Mouse (Mus musculus) MEL (cell line): ENCODE results near the gene Tab1. TPM values are rescaled to one million over a fixed set of nuclear protein-coding genes. Genes with fewer than 3 reads are reported as not detected.

Experiments used
- DNase-seq: peaks from one replicate; pipeline ENCODE4 v3.0.0; 2011; ENCODE audit warnings: low read depth, low spot score
- H3K27ac ChIP-seq: 2 replicates; pipeline ENCODE4 v1.5.1; 2012; ENCODE audit warnings: low read depth, mild to moderate bottlenecking, control low read depth, low read length, moderate library complexity; ENCODE audit not compliant: control insufficient read depth
- H3K27me3 ChIP-seq, 2 experiments: fragments of 150-350 bp in 1 of 2; sonication (generic) in 1 of 2; 2 replicates each; pipeline ENCODE4 v1.6.1; 2012; ENCODE audit warnings: low read length in 2 of 2, mild to moderate bottlenecking in 2 of 2, improper control_type of control experiment in 1 of 2, moderate library complexity in 1 of 2; ENCODE audit not compliant: insufficient read depth in 2 of 2, control insufficient read depth in 1 of 2
- H3K36me3 ChIP-seq, 2 experiments: 2 replicates each; pipeline ENCODE4 v1.6.1; 2012 to 2014; ENCODE audit warnings: low read length in 2 of 2, improper control_type of control experiment in 1 of 2, inconsistent platforms in 1 of 2, mild to moderate bottlenecking in 1 of 2; ENCODE audit not compliant: insufficient read depth in 2 of 2, control insufficient read depth in 1 of 2
- H3K4me1 ChIP-seq, 2 experiments: fragments of 150-350 bp in 1 of 2; sonication (generic) in 1 of 2; 2 replicates each; pipeline ENCODE4 v1.6.1; 2012; ENCODE audit warnings: low read length in 2 of 2, improper control_type of control experiment in 1 of 2, mild to moderate bottlenecking in 1 of 2; ENCODE audit not compliant: insufficient read depth in 2 of 2, control insufficient read depth in 1 of 2
- H3K4me3 ChIP-seq, 2 experiments: fragments of 150-350 bp in 1 of 2; sonication (generic) in 1 of 2; 2 replicates each; pipeline ENCODE4 v1.5.1; 2012; ENCODE audit warnings: low read depth in 2 of 2, low read length in 2 of 2, mild to moderate bottlenecking in 2 of 2, moderate library complexity in 2 of 2, control low read depth in 1 of 2, improper control_type of control experiment in 1 of 2; ENCODE audit not compliant: control insufficient read depth in 1 of 2, insufficient read depth in 1 of 2
- H3K79me2 ChIP-seq: 2 replicates; pipeline ENCODE4 v1.6.1; 2012; ENCODE audit warnings: mild to moderate bottlenecking, low read length, moderate library complexity; ENCODE audit not compliant: control insufficient read depth, poor library complexity, insufficient read depth
- H3K9ac ChIP-seq: 2 replicates; pipeline ENCODE4 v1.6.1; 2012; ENCODE audit warnings: low read depth, mild to moderate bottlenecking, control low read depth, low read length, moderate library complexity; ENCODE audit not compliant: control insufficient read depth, poor library complexity, severe bottlenecking
- H3K9me3 ChIP-seq: fragments of 150-350 bp; sonication (generic); replicated peaks from 2 replicates; pipeline ENCODE4 v1.6.1; 2012; ENCODE audit warnings: mild to moderate bottlenecking, low read length, improper control_type of control experiment, moderate library complexity; ENCODE audit not compliant: insufficient read depth
- CHD1 ChIP-seq: IDR thresholded peaks from 2 replicates; pipeline ENCODE4 v1.6.1; 2012; ENCODE audit warnings: low read depth, mild to moderate bottlenecking, inconsistent platforms, low read length, improper control_type of control experiment
- E2F4 ChIP-seq: IDR thresholded peaks from 2 replicates; pipeline ENCODE4 v1.6.1; 2011; ENCODE audit warnings: low read depth, low read length, improper control_type of control experiment, borderline replicate concordance
- ELF1 ChIP-seq: IDR thresholded peaks from 2 replicates; pipeline ENCODE4 v1.6.1; 2014; ENCODE audit warnings: low read depth, mild to moderate bottlenecking, inconsistent platforms, low read length, improper control_type of control experiment, moderate library complexity
- EP300 ChIP-seq, 2 experiments: IDR thresholded peaks; 2 replicates each; pipeline ENCODE4 v1.6.1; 2011; ENCODE audit warnings: improper control_type of control experiment in 2 of 2, low read length in 2 of 2, low read depth in 1 of 2, mild to moderate bottlenecking in 1 of 2
- ETS1 ChIP-seq: IDR thresholded peaks from 2 replicates; pipeline ENCODE4 v1.6.1; 2012; ENCODE audit warnings: low read depth, mild to moderate bottlenecking, inconsistent platforms, low read length, improper control_type of control experiment, moderate library complexity
- GABPA ChIP-seq: IDR thresholded peaks from 2 replicates; pipeline ENCODE4 v1.6.1; 2012; ENCODE audit warnings: low read depth, mild to moderate bottlenecking, inconsistent platforms, low read length, improper control_type of control experiment, moderate library complexity
- GATA1 ChIP-seq: IDR thresholded peaks from 2 replicates; pipeline ENCODE4 v1.6.1; 2011; ENCODE audit warnings: low read depth, low read length, improper control_type of control experiment
- HCFC1 ChIP-seq: IDR thresholded peaks from 2 replicates; pipeline ENCODE4 v1.6.1; 2012; ENCODE audit warnings: low read depth, mild to moderate bottlenecking, inconsistent platforms, low read length, improper control_type of control experiment, moderate library complexity
- KAT2A ChIP-seq: conservative IDR thresholded peaks from 2 replicates; pipeline ENCODE4 v1.6.1; 2012; ENCODE audit warnings: low read depth, low read length, improper control_type of control experiment, inconsistent platforms
- MAFK ChIP-seq: IDR thresholded peaks from 2 replicates; pipeline ENCODE4 v1.6.1; 2011; ENCODE audit warnings: low read depth, mild to moderate bottlenecking, low read length, improper control_type of control experiment, borderline replicate concordance
- MAX ChIP-seq: IDR thresholded peaks from 2 replicates; pipeline ENCODE4 v1.6.1; 2011; ENCODE audit warnings: low read length, improper control_type of control experiment
- MEF2A ChIP-seq: IDR thresholded peaks from 2 replicates; pipeline ENCODE4 v1.6.1; 2014; ENCODE audit warnings: low read depth, mild to moderate bottlenecking, inconsistent platforms, low read length, improper control_type of control experiment; ENCODE audit not compliant: poor library complexity, insufficient replicate concordance, severe bottlenecking; ENCODE audit errors: extremely low read depth
- MYB ChIP-seq: IDR thresholded peaks from 2 replicates; pipeline ENCODE4 v1.6.1; 2011; ENCODE audit warnings: mild to moderate bottlenecking, low read depth, low read length, improper control_type of control experiment
- MYC ChIP-seq: IDR thresholded peaks from 2 replicates; pipeline ENCODE4 v1.6.1; 2011; ENCODE audit warnings: low read depth, mild to moderate bottlenecking, low read length, improper control_type of control experiment, moderate library complexity
- POLR2A ChIP-seq, 2 experiments: IDR thresholded peaks; 2 replicates each; pipeline ENCODE4 v1.6.1; 2011 to 2012; ENCODE audit warnings: low read length in 2 of 2, mild to moderate bottlenecking in 2 of 2, control low read depth in 1 of 2, improper control_type of control experiment in 1 of 2, low read depth in 1 of 2, moderate library complexity in 1 of 2; ENCODE audit not compliant: control insufficient read depth in 1 of 2, insufficient read depth in 1 of 2, poor library complexity in 1 of 2
- RAD21 ChIP-seq: IDR thresholded peaks from 2 replicates; pipeline ENCODE4 v1.6.1; 2011; ENCODE audit warnings: mild to moderate bottlenecking, low read depth, low read length, improper control_type of control experiment
- RCOR1 ChIP-seq: IDR thresholded peaks from 2 replicates; pipeline ENCODE4 v1.6.1; 2012; ENCODE audit warnings: low read depth, mild to moderate bottlenecking, inconsistent platforms, low read length, improper control_type of control experiment
- SMC3 ChIP-seq: IDR thresholded peaks from 2 replicates; pipeline ENCODE4 v1.6.1; 2011; ENCODE audit warnings: low read depth, low read length, improper control_type of control experiment
- TCF12 ChIP-seq: IDR thresholded peaks from 2 replicates; pipeline ENCODE4 v1.6.1; 2014; ENCODE audit warnings: low read depth, mild to moderate bottlenecking, inconsistent platforms, low read length, improper control_type of control experiment, moderate library complexity
- UBTF ChIP-seq: IDR thresholded peaks from 2 replicates; pipeline ENCODE4 v1.6.1; 2012; ENCODE audit warnings: low read depth, mild to moderate bottlenecking, inconsistent platforms, low read length, improper control_type of control experiment, moderate library complexity, borderline replicate concordance; ENCODE audit not compliant: insufficient read depth
- ZKSCAN1 ChIP-seq: IDR thresholded peaks from 2 replicates; pipeline ENCODE4 v1.6.1; 2012; ENCODE audit warnings: low read depth, mild to moderate bottlenecking, inconsistent platforms, low read length, improper control_type of control experiment, moderate library complexity
- ZMIZ1 ChIP-seq: IDR thresholded peaks from 2 replicates; pipeline ENCODE4 v1.6.1; 2012; ENCODE audit warnings: low read depth, mild to moderate bottlenecking, inconsistent platforms, low read length, improper control_type of control experiment, moderate library complexity
- polyA plus RNA-seq, 2 experiments: library from polyadenylated mRNA; stranded (reverse) in 1 of 2; unstranded in 1 of 2; fragments of >175 nt in 1 of 2; fragments of >200 nt in 1 of 2; gene quantifications; 2 replicates each; pipeline versions ENCODE4 v1.2.1 to v1.2.4; 2012; ENCODE audit warnings: low replicate concordance in 2 of 2, low read depth in 1 of 2; ENCODE audit not compliant: insufficient read length in 2 of 2, insufficient read depth in 1 of 2, missing spikeins in 1 of 2
- total RNA-seq: library from RNA; depleted of rRNA; stranded (reverse); fragments of 300-350 nt; gene quantifications from 2 replicates; pipeline ENCODE4 v1.2.3, GENCODE M21; 2012

Tab1 gene
- total and polyA plus RNA-seq, 3 experiments: 23.3 to 31.1 TPM; not detected in 1

- peaks cover 23 to 44% of the 10 kb centered on the region in 2 experiments for H3K4me1 ChIP-seq
- no peaks in the 10 kb centered on the region for H3K9me3 ChIP-seq
- no peak overlapping the region for H3K27ac ChIP-seq
- no peak overlapping the region for H3K9ac ChIP-seq
- H3K79me2 ChIP-seq: peaks cover 35% of the 10 kb centered on the region
- H3K27me3 ChIP-seq: no peaks in the 10 kb centered on the region
- H3K36me3 ChIP-seq: peaks cover 0 to 30% of the 10 kb centered on the region in 2 experiments; a peak in 2 of 4 replicates
- TF ChIP-seq EP300 (IDR thresholded peaks at IDR 0.05; ENCODE audit: low read depth in 1 of 2, low read length in 2 of 2): no peak
- TF ChIP-seq, all 39 proteins: peak for 0
- no peak for DNase-seq
- no peak overlapping the region for H3K4me3 ChIP-seq
Observed at GRCm38 (mm10) chr15:80094201-80094600, 38.7 kb upstream of the Tab1 start.

- peaks cover 13 to 37% of the 10 kb centered on the region in 2 experiments; a peak in 3 of 4 replicates for H3K4me1 ChIP-seq
- DNase-seq: no peak
- peaks cover 35% of the 10 kb centered on the region for H3K79me2 ChIP-seq
- H3K9me3 ChIP-seq: no peaks in the 10 kb centered on the region
- no peak overlapping the region for H3K4me3 ChIP-seq
- H3K27me3 ChIP-seq: no peaks in the 10 kb centered on the region
- peaks cover 0 to 20% of the 10 kb centered on the region in 2 experiments; a peak in 2 of 4 replicates for H3K36me3 ChIP-seq
- no peak overlapping the region for H3K27ac ChIP-seq
- TF ChIP-seq ZKSCAN1: no peak
- TF ChIP-seq MYB: no peak
- TF ChIP-seq SMC3: no peak
- TF ChIP-seq KAT2A: no peak
- no peak for TF ChIP-seq E2F4
- no peak for TF ChIP-seq RAD21
- TF ChIP-seq ELF1: no peak
- TF ChIP-seq MEF2A: no peak
- TF ChIP-seq ZMIZ1: no peak
- no peak for TF ChIP-seq MAX
- TF ChIP-seq HCFC1: no peak
- no peak for TF ChIP-seq GATA1
- no peak for TF ChIP-seq MAFK
- H3K9ac ChIP-seq: peak overlapping the region; percentile 5; the same call in 1 of the 2 replicates
Observed at GRCm38 (mm10) chr15:80095596-80095995, 37.3 kb upstream of the Tab1 start.

GRCm38 (mm10) chr15:80096406-80096805, 36.5 kb upstream of the Tab1 start:
- Histone ChIP-seq H3K4me1 (peaks cover 13 to 37% of the 10 kb centered on the region in 2 experiments; a peak in 3 of 4 replicates), H3K27ac (peak overlapping the region; percentile 67), H3K36me3 (peaks cover 0 to 20% of the 10 kb centered on the region in 2 experiments; a peak in 2 of 4 replicates), H3K4me3 (peak overlapping the region; percentile 33 to 61), H3K27me3 (no peaks in the 10 kb centered on the region), H3K9ac (peak overlapping the region; percentile 55), H3K79me2 (peaks cover 29% of the 10 kb centered on the region), H3K9me3 (no peaks in the 10 kb centered on the region)
- no peak for DNase-seq
- TF ChIP-seq MYB (no peak), UBTF (no peak), ETS1 (no peak), POLR2A (IDR thresholded peaks at IDR 0.05; ENCODE audit: control insufficient read depth in 1 of 2, insufficient read depth in 1 of 2, low read depth in 1 of 2, low read length in 2 of 2, poor library complexity in 1 of 2) (no peak), GABPA (no peak), E2F4 (no peak), ZMIZ1 (no peak), TCF12 (no peak), RCOR1 (no peak), CHD1 (no peak), MYC (no peak)
- TF ChIP-seq, all 39 proteins: peak for 0
